ENCODE assay signal across 7 mouse cellular contexts in the genomic region with DNA sequence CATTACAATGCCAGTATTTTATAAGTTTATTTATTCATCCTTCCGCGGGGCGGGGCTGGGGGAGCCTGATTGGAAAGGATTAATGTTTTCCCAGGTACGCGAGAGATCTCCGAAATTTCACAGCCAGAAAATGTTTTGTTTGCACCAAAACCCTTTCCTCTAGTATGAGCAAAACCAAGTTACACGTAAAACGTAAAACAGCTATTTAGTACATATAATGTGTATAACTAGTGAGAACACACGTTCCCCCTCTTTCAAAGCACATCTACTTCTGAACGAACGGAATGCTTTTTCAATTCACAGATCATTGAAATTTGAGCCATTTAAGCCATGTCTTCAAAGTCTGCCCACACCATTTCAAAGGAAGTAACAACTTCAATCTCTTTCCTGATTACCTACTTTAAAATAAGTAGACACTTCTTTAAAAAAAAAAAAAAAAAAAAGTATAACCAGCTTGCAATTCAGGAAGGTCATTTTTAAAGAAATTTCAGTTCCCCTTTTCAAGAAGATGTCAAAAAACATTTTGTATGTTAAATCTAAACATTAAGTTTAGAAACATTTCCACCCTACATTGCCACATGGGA. TPM values are rescaled to one million over a fixed set of nuclear protein-coding genes. Genes with fewer than 3 reads are reported as not detected.
A peak's percentile ranks its signal among the peaks of the same experiment; 100 is the strongest.
DNase-seq lines count a peak whose midpoint lies in the region; ATAC-seq and TF ChIP-seq lines count a peak whose summit lies in the region.

No protein-coding gene starts in this region.

- DNase-seq in lung, postnatal 0 days (ENCODE audit: low spot score) = peak; percentile 32
- no peak for DNase-seq in lung, postnatal 4 days
- no peak for DNase-seq in liver, embryonic 11.5 days (ENCODE audit: low spot score)
- DNase-seq in gastrocnemius, postnatal 4 days (ENCODE audit: low spot score in 2 of 2) = no peak
- DNase-seq in right cerebral cortex, postnatal 4 days = no peak

- TF ChIP-seq CTCF in lung, postnatal 0 days (IDR thresholded peaks at IDR 0.05) = no peak

- no peaks in the 10 kb centered on the region for H3K36me3 ChIP-seq in lung, postnatal 0 days (ENCODE audit: insufficient read depth, low read length)
- H3K36me3 ChIP-seq in forebrain, embryonic 12.5 days (replicated peaks) = no peaks in the 10 kb centered on the region
- H3K36me3 ChIP-seq in liver, embryonic 11.5 days (ENCODE audit: control insufficient read depth, insufficient read depth, low read length) = no peaks in the 10 kb centered on the region
- no peaks in the 10 kb centered on the region for H3K36me3 ChIP-seq in stomach, embryonic 16.5 days (ENCODE audit: control insufficient read depth, insufficient read depth, low read length)

- no peak for TF ChIP-seq EP300 in lung, postnatal 0 days (IDR thresholded peaks at IDR 0.05)

- ATAC-seq in lung, postnatal 0 days = no peak
- no peak for ATAC-seq in forebrain, embryonic 12.5 days (ENCODE audit: low FRiP score)
- ATAC-seq in liver, embryonic 11.5 days (replicated peaks; ENCODE audit: low FRiP score) = no peak
- no peak for ATAC-seq in stomach, embryonic 16.5 days (ENCODE audit: insufficient read depth, low FRiP score)

- H3K27me3 ChIP-seq in lung, postnatal 0 days (replicated peaks; ENCODE audit: insufficient read depth, low read length) = no peaks in the 10 kb centered on the region
- 0 out of 2 replicates have a peak, but pooled peaks cover 3% of the 10 kb centered on the region for H3K27me3 ChIP-seq in forebrain, embryonic 12.5 days
- no peaks in the 10 kb centered on the region for H3K27me3 ChIP-seq in liver, embryonic 11.5 days (replicated peaks; ENCODE audit: control insufficient read depth, insufficient read depth, low read length)
- no peaks in the 10 kb centered on the region for H3K27me3 ChIP-seq in stomach, embryonic 16.5 days (ENCODE audit: control insufficient read depth, insufficient read depth, low read length)

- H3K9ac ChIP-seq in lung, postnatal 0 days (replicated peaks; ENCODE audit: low read depth) = peak overlapping the region; percentile 86
- peak overlapping the region; percentile 59; the same call in 1 of the 2 replicates for H3K9ac ChIP-seq in forebrain, embryonic 12.5 days
- H3K9ac ChIP-seq in liver, embryonic 11.5 days (ENCODE audit: low read depth, low read length) = peak overlapping the region; percentile 98
- peak overlapping the region; percentile 98 for H3K9ac ChIP-seq in stomach, embryonic 16.5 days (ENCODE audit: low read length)

- peak overlapping the region; percentile 87 for H3K4me2 ChIP-seq in lung, postnatal 0 days (replicated peaks; ENCODE audit: low read depth, low read length)
- H3K4me2 ChIP-seq in forebrain, embryonic 12.5 days = peak overlapping the region; percentile 71
- H3K4me2 ChIP-seq in liver, embryonic 11.5 days = peak overlapping the region; percentile 92
- H3K4me2 ChIP-seq in stomach, embryonic 16.5 days (ENCODE audit: low read depth, low read length) = peak overlapping the region; percentile 92

- H3K27ac ChIP-seq in lung, postnatal 0 days (ENCODE audit: low read length) = peak overlapping the region; percentile 99
- no peak overlapping the region; the same call in 1 of the 2 replicates for H3K27ac ChIP-seq in forebrain, embryonic 12.5 days
- H3K27ac ChIP-seq in liver, embryonic 11.5 days (ENCODE audit: low read depth, low read length) = peak overlapping the region; percentile 94; the same call in 1 of the 2 replicates
- H3K27ac ChIP-seq in stomach, embryonic 16.5 days (ENCODE audit: low read length) = peak overlapping the region; percentile 98

- H3K4me3 ChIP-seq in lung, postnatal 0 days (ENCODE audit: low read depth, low read length) = peak overlapping the region; percentile 96
- peak overlapping the region; percentile 82 for H3K4me3 ChIP-seq in forebrain, embryonic 12.5 days (replicated peaks)
- H3K4me3 ChIP-seq in liver, embryonic 11.5 days (ENCODE audit: low read depth, low read length) = peak overlapping the region; percentile 94
- H3K4me3 ChIP-seq in stomach, embryonic 16.5 days (replicated peaks; ENCODE audit: low read length) = peak overlapping the region; percentile 94

- no peaks in the 10 kb centered on the region for H3K9me3 ChIP-seq in lung, postnatal 0 days (ENCODE audit: low read length)
- no peaks in the 10 kb centered on the region for H3K9me3 ChIP-seq in forebrain, embryonic 12.5 days
- H3K9me3 ChIP-seq in liver, embryonic 11.5 days (ENCODE audit: control insufficient read depth, low read length) = no peaks in the 10 kb centered on the region
- H3K9me3 ChIP-seq in stomach, embryonic 16.5 days (replicated peaks; ENCODE audit: control insufficient read depth, low read length) = no peaks in the 10 kb centered on the region

- 13% methylated on average over 11 of the region's 11 CpGs for WGBS in lung, postnatal 0 days
- WGBS in forebrain, embryonic 12.5 days = 17% methylated on average over 11 of the region's 11 CpGs
- WGBS in liver, embryonic 11.5 days = 22% methylated on average over 11 of the region's 11 CpGs
- 13% methylated on average over 11 of the region's 11 CpGs for WGBS in stomach, embryonic 16.5 days

- no peaks in the 10 kb centered on the region for H3K4me1 ChIP-seq in lung, postnatal 0 days (ENCODE audit: insufficient read depth, low read depth, low read length)
- peaks cover 7% of the 10 kb centered on the region; the same call in 1 of the 2 replicates for H3K4me1 ChIP-seq in forebrain, embryonic 12.5 days
- peaks cover 16% of the 10 kb centered on the region for H3K4me1 ChIP-seq in liver, embryonic 11.5 days (replicated peaks; ENCODE audit: control insufficient read depth, insufficient read depth, low read length)
- peaks cover 13% of the 10 kb centered on the region for H3K4me1 ChIP-seq in stomach, embryonic 16.5 days (ENCODE audit: control insufficient read depth, insufficient read depth, low read length)

RNA-seq across cellular contexts. Expression of gene Ptbp3, which starts 0.9 kb away (rescaled TPM):
- polyA plus RNA-seq in lung, postnatal 0 days (2015; fragmentation: Nextera tagmentation; extraction: Ambion mirVana) = 38.2 and 42.0 TPM in 2 replicates
- 25.2 and 29.1 TPM in 2 replicates for polyA plus RNA-seq in forebrain, embryonic 12.5 days (2016; fragmentation: Nextera tagmentation; extraction: Ambion mirVana)
- polyA plus RNA-seq in liver, embryonic 11.5 days (2014; fragmentation: Nextera tagmentation; extraction: Ambion mirVana) = 77.7 and 80.0 TPM in 2 replicates
- polyA plus RNA-seq in stomach, embryonic 16.5 days (2015; fragmentation: Nextera tagmentation; extraction: Ambion mirVana) = 54.4 and 60.5 TPM in 2 replicates
- 10 to 100 TPM; 40.5 to 44.3 TPM for total RNA-seq in gastrocnemius, postnatal 4 days (2021)

RNA-seq across cellular contexts. Expression of gene Hsdl2, which starts 31.3 kb away (rescaled TPM):
- 21.7 and 24.4 TPM in 2 replicates for polyA plus RNA-seq in lung, postnatal 0 days (2015; fragmentation: Nextera tagmentation; extraction: Ambion mirVana)
- 27.6 and 28.1 TPM in 2 replicates for polyA plus RNA-seq in forebrain, embryonic 12.5 days (2016; fragmentation: Nextera tagmentation; extraction: Ambion mirVana)
- 22.4 and 25.8 TPM in 2 replicates for polyA plus RNA-seq in liver, embryonic 11.5 days (2014; fragmentation: Nextera tagmentation; extraction: Ambion mirVana)
- 31.8 and 33.8 TPM in 2 replicates for polyA plus RNA-seq in stomach, embryonic 16.5 days (2015; fragmentation: Nextera tagmentation; extraction: Ambion mirVana)
- total RNA-seq in gastrocnemius, postnatal 4 days (2021) = 10 to 100 TPM; 52.1 to 54.0 TPM
